Mouse (Mus musculus): ENCODE data around the gene Tcte2.

DNA sequence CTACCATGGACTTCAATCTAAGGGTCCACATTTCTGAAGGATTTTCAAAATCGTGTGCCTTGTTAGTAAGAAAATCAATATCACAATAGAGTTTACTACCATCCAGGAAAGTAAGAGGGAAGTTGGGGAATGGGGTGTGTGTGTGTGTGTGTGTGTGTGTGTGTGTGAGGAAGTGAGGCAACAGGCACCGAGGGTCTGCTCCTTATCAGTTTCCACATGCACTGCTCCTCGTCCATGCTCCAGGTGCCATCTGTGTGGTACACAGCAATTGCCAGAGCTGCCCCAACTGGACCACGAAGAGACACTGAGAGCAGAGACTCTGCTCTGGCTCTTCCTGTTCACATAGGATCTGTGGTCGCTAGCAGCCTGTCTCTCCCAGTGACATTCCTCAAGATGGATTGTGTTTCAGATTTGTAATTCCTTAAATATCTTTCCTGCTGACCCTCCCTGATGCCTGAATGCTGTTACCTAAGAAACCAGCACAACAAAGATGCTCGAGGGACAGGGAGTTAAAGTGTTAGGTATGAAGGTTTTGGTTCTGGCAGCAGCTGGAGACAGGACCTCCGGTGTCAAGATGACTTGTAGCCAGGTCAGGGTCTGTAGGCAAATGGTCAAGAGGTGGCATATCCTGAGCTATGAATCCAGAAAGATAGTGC is 23.4 kb downstream of the Tcte2 start:
- TF ChIP-seq CTCF (IDR thresholded peaks at IDR 0.05; ENCODE audit: borderline replicate concordance, insufficient read depth, low read length) (no peak), POLR2A (IDR thresholded peaks at IDR 0.05; ENCODE audit: low read depth, low read length) (no peak)

Measured in embryonic fibroblast, embryonic 13.5 days (primary cell).